Mouse (Mus musculus) cerebellum, adult 2 months (tissue): ENCODE data around the gene Pdzd9. TPM values are rescaled to one million over a fixed set of nuclear protein-coding genes. Genes with fewer than 3 reads are reported as not detected.

Experiments used
- DNase-seq, 2 experiments: peaks; one replicate each; pipeline ENCODE4 v3.0.0; 2021
- H3K27ac ChIP-seq: fragments of 200-500 bp; 2 replicates; pipeline ENCODE4 v1.5.1; 2012; ENCODE audit warnings: low read length, control low read depth, inconsistent platforms; ENCODE audit not compliant: insufficient read depth
- H3K27me3 ChIP-seq: fragments of 200-500 bp; 2 replicates; pipeline ENCODE4 v1.6.1; 2012; ENCODE audit warnings: inconsistent platforms, mild to moderate bottlenecking, low read length, moderate library complexity; ENCODE audit not compliant: control insufficient read depth, insufficient read depth
- H3K4me1 ChIP-seq: fragments of 200-500 bp; 2 replicates; pipeline ENCODE4 v1.6.1; 2011; ENCODE audit warnings: low read length; ENCODE audit not compliant: control insufficient read depth, insufficient read depth
- H3K4me3 ChIP-seq: fragments of 200-500 bp; replicated peaks from 2 replicates; pipeline ENCODE3; 2011; ENCODE audit warnings: mild to moderate bottlenecking, low read depth, low read length, control low read depth; ENCODE audit not compliant: insufficient read depth
- CTCF ChIP-seq: fragments of 200-500 bp; IDR thresholded peaks from 2 replicates; pipeline ENCODE4 v1.5.1; 2011; ENCODE audit warnings: low read depth, mild to moderate bottlenecking, control low read depth, low read length, moderate library complexity, borderline replicate concordance; ENCODE audit not compliant: insufficient read depth
- POLR2A ChIP-seq: fragments of 200-500 bp; IDR thresholded peaks from 2 replicates; pipeline ENCODE4 v1.6.1; 2011; ENCODE audit warnings: low read length, control low read depth, borderline replicate concordance; ENCODE audit not compliant: insufficient read depth
- WGBS: fragments of 180-500 bp; shearing (Covaris S2); methylation state at CpG from one replicate; pipeline ENCODE4 v1.1.7; 2018; 5-methylcytosine and 5-hydroxymethylcytosine counted together
- polyA plus RNA-seq: library from polyadenylated mRNA; depleted of rRNA; stranded (reverse); fragments of >200 nt; gene quantifications from 2 replicates; pipeline ENCODE4 v1.2.3, GENCODE M21; 2012; rRNA removed

The Pdzd9 gene
- polyA plus RNA-seq, 1 experiment, result not detected

DNA sequence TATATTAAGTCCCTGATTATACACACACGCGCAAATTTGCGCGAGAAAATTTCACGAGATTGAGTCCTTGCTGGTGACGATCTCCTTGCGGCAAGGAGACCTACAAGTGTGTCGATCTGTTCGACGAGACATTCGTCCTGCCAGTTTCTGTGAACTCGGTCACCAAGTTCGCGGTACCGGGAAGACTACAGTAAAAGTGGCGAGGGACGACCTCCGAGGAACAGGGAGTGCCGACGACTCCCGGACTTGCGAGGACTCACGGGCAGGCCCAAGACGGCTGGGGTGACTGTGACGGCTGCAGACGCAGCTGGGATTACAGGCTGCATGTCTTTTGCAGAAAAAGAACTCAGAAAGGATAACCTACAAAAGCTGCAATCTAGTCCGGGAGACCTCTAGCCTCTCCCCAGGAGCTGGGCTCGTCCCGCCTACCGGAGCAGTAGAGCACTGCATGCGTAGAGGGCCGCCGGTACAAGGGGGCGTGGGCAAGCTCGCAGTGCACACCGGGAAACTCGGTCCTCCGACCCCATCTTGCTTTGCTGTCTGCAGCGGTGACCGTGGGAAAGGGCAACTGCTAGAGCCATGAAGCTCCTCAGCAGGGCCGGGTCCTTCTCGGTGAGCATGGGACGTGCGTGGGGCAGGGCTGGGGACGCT, 35.3 kb downstream of the Pdzd9 start, which contains the start of gene Uqcrc2:
Uqcrc2 (plus strand) TSS at position 466 of the 651 bp plus-strand sequence.
- Histone ChIP-seq H3K27me3 (no peaks in the 10 kb centered on the region), H3K4me1 (peaks cover 3% of the 10 kb centered on the region; the same call in 1 of the 2 replicates), H3K27ac (peak within 1 kb of the TSS; percentile 93), H3K4me3 (peak within 1 kb of the TSS; percentile 88)
- TF ChIP-seq POLR2A (peak; percentile 88), CTCF (peak; percentile 52; the same call in 1 of the 2 replicates)
- under 1% methylated on average over 45 of the region's 45 CpGs for WGBS
- DNase-seq, result peak; percentile 87 to 88

DNA sequence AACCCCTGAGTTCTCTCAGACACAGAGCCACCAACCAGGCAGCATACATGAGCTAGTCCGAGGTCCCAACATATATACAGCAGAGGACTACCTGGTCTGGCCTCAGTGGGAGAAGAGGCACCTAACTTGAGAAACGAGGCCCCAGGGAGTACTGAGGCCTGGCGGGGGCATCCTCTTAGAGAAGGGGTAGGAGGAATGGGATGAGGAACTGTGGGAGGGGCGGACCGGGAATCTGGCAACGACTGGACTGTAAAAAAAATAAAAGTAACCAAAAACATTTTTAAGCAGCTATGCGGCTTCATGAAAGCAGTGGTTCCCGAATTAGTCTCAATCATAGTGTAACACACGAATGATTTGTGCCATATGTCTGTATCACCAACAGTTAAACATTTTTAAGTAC, 35.8 kb downstream of the Pdzd9 start:
- 3% methylated on average over 9 of the region's 9 CpGs for WGBS
- Histone ChIP-seq H3K4me3 (peak overlapping the region; percentile 88), H3K27ac (no peak overlapping the region)

DNA sequence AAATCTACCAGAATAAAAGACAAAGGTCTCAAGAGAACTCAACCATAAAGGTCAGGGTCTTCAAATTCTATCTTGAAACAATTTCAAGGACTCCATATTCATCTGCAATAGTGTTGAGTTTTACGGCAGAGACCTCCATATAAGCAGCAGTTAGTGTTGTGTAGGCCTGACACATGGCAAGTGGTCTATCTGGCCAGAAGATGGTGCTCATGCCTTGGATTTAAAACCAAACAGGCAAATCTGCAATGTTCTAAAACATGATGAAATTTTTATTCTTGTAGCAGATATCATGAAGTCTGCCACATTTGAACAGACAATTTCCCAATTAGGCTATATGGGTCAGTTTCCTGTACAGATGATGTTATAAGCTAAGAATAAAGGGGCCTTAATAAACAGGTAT, 37.6 kb downstream of the Pdzd9 start:
- Histone ChIP-seq H3K27me3 (no peaks in the 10 kb centered on the region), H3K4me1 (peaks cover 3% of the 10 kb centered on the region; the same call in 1 of the 2 replicates), H3K27ac (no peak overlapping the region), H3K4me3 (no peak overlapping the region)
- WGBS, result 60% methylated on average over 1 of the region's 1 CpGs
- TF ChIP-seq POLR2A (no peak), CTCF (no peak)
- no peak for DNase-seq

More for the DNA sequence above, 35.8 kb downstream of the Pdzd9 start:
- no peak for DNase-seq
- TF ChIP-seq POLR2A (no peak), CTCF (no peak)
- Histone ChIP-seq H3K27me3 (no peaks in the 10 kb centered on the region), H3K4me1 (peaks cover 3% of the 10 kb centered on the region; the same call in 1 of the 2 replicates)

GRCm38 (mm10) chr7:120620841-120621240, 49.3 kb downstream of the Pdzd9 start:
- Histone ChIP-seq H3K4me1 (no peaks in the 10 kb centered on the region), H3K4me3 (no peak overlapping the region), H3K27ac (no peak overlapping the region), H3K27me3 (no peaks in the 10 kb centered on the region)
- TF ChIP-seq CTCF (no peak), POLR2A (no peak)
- 88% methylated on average over 9 of the region's 9 CpGs for WGBS
- no peak for DNase-seq

- WGBS, result 72% methylated on average over 8 of the region's 8 CpGs
- TF ChIP-seq POLR2A, result no peak
- TF ChIP-seq CTCF, result no peak
- no peak for DNase-seq
Measured at GRCm38 (mm10) chr7:120620075-120620771, 49.9 kb downstream of the Pdzd9 start.

More at GRCm38 (mm10) chr7:120620075-120620771, 49.9 kb downstream of the Pdzd9 start:
- Histone ChIP-seq H3K4me3 (no peak overlapping the region), H3K27ac (no peak overlapping the region), H3K4me1 (no peaks in the 10 kb centered on the region), H3K27me3 (no peaks in the 10 kb centered on the region)

Other genes with a start within 250 kb of the Pdzd9 start
- gene Uqcrc2, start 35.2 kb downstream of the Pdzd9 start, polyA plus RNA-seq, result 279 and 293 TPM in 2 replicates
- 31.1 and 32.1 TPM in 2 replicates for gene Mosmo, start 7.3 kb upstream of the Pdzd9 start, polyA plus RNA-seq
- gene Vwa3a, start 69.0 kb upstream of the Pdzd9 start, polyA plus RNA-seq, result 1.4 and 2.1 TPM in 2 replicates
- gene Gm5737, start 142.0 kb upstream of the Pdzd9 start, polyA plus RNA-seq, result 0.08 TPM in 1 of 2 replicates, not detected in the other
- gene Eef2k, start 172.5 kb upstream of the Pdzd9 start, polyA plus RNA-seq, result 32.0 and 42.3 TPM in 2 replicates
- 27.2 and 28.9 TPM in 2 replicates for gene Polr3e, start 247.4 kb upstream of the Pdzd9 start, polyA plus RNA-seq